Comparison of ENCODE assay signal across 22 mouse cellular contexts in the genomic region with DNA sequence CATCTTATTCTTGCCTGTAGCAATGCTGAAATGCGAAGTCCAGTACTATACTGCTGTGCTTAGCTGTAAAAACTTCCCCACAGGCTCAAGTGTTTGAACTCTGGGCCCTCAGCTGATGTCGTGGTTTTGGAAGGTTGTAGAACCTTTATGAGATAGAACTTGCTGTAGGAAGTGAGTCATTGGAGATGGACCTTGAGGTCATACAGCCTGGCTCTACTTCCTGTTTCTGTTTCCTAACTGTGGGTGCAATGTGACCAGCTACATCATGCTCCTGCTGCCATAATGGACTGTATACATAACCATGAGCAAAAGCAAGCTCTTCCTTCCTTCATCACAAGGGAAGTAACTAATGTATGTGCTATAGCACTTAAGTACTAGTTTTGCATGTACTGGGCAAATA.
"Had no signal": no experiment of that assay in that cellular context is flagged by ENCODE, and none has a peak within 500 bp of the region (broad histone marks: within the 10 kb centered on the region; RNA-seq: fewer than 3 reads in every experiment).

No protein-coding gene starts in this region.

- H3K27me3 ChIP-seq: hindbrain, embryonic 13.5 days; hindbrain, embryonic 15.5 days; intestine, embryonic 15.5 days; limb, embryonic 15.5 days; liver, embryonic 12.5 days had no signal

- DNase-seq: gastrocnemius, postnatal 14 days; gastrocnemius, postnatal 36 days; heart, adult 2 months; heart, postnatal 10 days; kidney, adult 18-20 months; kidney, adult 8-10 months; kidney, postnatal 10 days; kidney, postnatal 25 days; kidney, postnatal 4 days; left cerebral cortex, postnatal 4 days had no signal

- H3K36me3 ChIP-seq: hindbrain, embryonic 13.5 days; hindbrain, embryonic 15.5 days; intestine, embryonic 15.5 days; limb, embryonic 13.5 days; limb, embryonic 15.5 days; liver, embryonic 12.5 days had no signal

- H3K9me3 ChIP-seq: hindbrain, embryonic 13.5 days; hindbrain, embryonic 15.5 days; intestine, embryonic 15.5 days; limb, embryonic 13.5 days; limb, embryonic 15.5 days; liver, embryonic 12.5 days had no signal

- ATAC-seq: inflammation-experienced regulatory T-cells, adult 6 months; intestine, embryonic 15.5 days; intestine, postnatal 0 days; liver, embryonic 12.5 days had no signal

- H3K4me1 ChIP-seq: hindbrain, embryonic 13.5 days; hindbrain, embryonic 15.5 days; intestine, embryonic 15.5 days; limb, embryonic 13.5 days; limb, embryonic 15.5 days; liver, embryonic 12.5 days had no signal

- H3K9ac ChIP-seq: hindbrain, embryonic 13.5 days; hindbrain, embryonic 15.5 days; intestine, embryonic 15.5 days; limb, embryonic 13.5 days; limb, embryonic 15.5 days; liver, embryonic 12.5 days; liver, embryonic 14.5 days had no signal

- H3K4me2 ChIP-seq: heart, embryonic 11.5 days; hindbrain, embryonic 13.5 days; hindbrain, embryonic 15.5 days; intestine, embryonic 15.5 days; limb, embryonic 13.5 days; limb, embryonic 15.5 days; liver, embryonic 12.5 days had no signal

- H3K4me3 ChIP-seq: heart, adult 2 months; hindbrain, embryonic 13.5 days; hindbrain, embryonic 15.5 days; intestine, embryonic 15.5 days; layer of hippocampus, adult 2 months; left cerebral cortex, adult 2 months; limb, embryonic 13.5 days; limb, embryonic 15.5 days; liver, embryonic 12.5 days had no signal

- H3K27ac ChIP-seq: heart, adult 2 months; hindbrain, embryonic 13.5 days; hindbrain, embryonic 15.5 days; intestine, embryonic 15.5 days; layer of hippocampus, adult 2 months; left cerebral cortex, adult 2 months; limb, embryonic 13.5 days; limb, embryonic 15.5 days; liver, embryonic 12.5 days; liver, embryonic 14.5 days had no signal
